Mouse (Mus musculus): ENCODE measurements at regions not wholly inside any gene's neighbourhood (a gene's known extent, or its start where the extent isn't known, plus 50 kb on each side); places are given as distances from the start of the nearest gene placed in this dataset.
"Not testable (repeated sequence)": the region's sequence is repeated elsewhere in the genome, so short reads cannot be mapped to it uniquely, and the experiment has no call there.

DNA sequence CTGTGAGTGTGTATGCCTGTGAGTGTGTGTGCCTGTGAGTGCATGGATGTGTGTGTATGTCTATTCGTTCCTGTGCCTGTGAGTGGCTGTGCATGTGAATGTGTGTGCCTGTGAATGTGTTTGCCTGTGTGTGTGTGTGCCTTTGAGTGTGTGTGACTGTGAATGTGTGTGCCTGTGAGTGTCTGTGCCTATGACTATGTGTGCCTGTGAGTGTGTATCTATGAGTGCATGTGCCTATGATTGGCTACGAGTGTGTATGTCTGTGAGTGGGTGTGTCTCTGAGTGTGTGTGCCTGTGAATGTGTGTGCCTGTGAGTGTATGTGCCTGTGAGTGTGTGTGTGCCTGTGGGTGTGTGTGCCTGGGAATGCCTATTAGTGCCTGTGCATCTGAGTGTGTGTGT, 731.6 kb downstream of the Lrriq3 start:
- Histone ChIP-seq H3K4me1 (no peaks in the 10 kb centered on the region), H3K27ac (no peak overlapping the region), H3K9ac (no peak overlapping the region), H3K4me3 (no peak overlapping the region), H3K4me2 (no peak overlapping the region), H3K36me3 (no peaks in the 10 kb centered on the region), H3K27me3 (no peaks in the 10 kb centered on the region), H3K9me3 (no peaks in the 10 kb centered on the region)
- WGBS = 86% methylated on average over 2 of the region's 2 CpGs
- ATAC-seq (ENCODE audit: insufficient number of reproducible peaks, low FRiP score, low TSS enrichment, low read depth) = no peak

DNA sequence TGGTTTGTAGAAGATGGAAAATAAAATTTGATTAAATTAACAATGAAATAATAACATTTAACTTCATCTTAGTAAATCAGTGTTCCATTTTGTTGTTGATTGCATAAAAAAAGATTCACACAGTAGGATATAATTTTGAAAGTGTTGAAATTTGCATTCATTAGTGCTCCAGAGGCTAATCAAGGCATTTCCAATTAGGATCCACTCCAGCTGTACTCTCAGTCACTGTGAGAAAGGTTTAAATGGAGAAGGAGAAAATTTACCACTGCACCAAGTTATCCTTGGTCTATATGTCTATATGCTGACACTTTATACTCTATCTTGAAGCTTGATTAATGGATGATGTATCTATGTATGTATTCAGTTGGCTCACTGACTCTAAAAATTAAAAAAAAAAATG, 695.3 kb upstream of the Negr1 start:
- H3K27ac ChIP-seq = no peak overlapping the region
- no peaks in the 10 kb centered on the region for H3K4me1 ChIP-seq
- no peaks in the 10 kb centered on the region for H3K36me3 ChIP-seq
- ATAC-seq (ENCODE audit: insufficient number of reproducible peaks, low FRiP score, low TSS enrichment, low read depth) = no peak
- no peaks in the 10 kb centered on the region for H3K9me3 ChIP-seq
- no peak overlapping the region for H3K4me3 ChIP-seq
- H3K9ac ChIP-seq = no peak overlapping the region
- no peak overlapping the region for H3K4me2 ChIP-seq
- no peaks in the 10 kb centered on the region for H3K27me3 ChIP-seq

DNA sequence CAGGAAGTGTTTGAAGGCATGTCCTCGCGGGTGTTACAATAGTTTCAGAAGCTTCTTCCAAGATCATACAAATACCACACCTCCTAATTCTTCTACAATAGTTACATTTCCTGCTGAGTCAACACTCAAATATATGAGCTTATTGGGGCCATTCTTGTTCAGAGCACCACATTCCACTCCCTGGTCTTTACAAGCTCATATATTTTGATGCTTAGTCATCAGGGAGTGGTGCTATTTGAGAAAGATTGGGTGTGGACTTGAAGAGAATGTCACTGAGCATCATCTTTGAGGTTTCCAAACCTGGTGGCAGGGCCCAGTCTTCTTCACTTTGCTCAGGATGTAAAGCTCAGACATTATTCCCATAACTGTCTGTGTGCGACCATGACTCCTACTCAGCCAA, 685.9 kb upstream of the Negr1 start:
- Histone ChIP-seq H3K4me3 (no peak overlapping the region), H3K9ac (no peak overlapping the region), H3K4me1 (no peaks in the 10 kb centered on the region), H3K36me3 (no peaks in the 10 kb centered on the region), H3K27ac (no peak overlapping the region), H3K9me3 (no peaks in the 10 kb centered on the region), H3K4me2 (no peak overlapping the region), H3K27me3 (no peaks in the 10 kb centered on the region)
- WGBS = 77% methylated on average over 3 of the region's 3 CpGs
- ATAC-seq (ENCODE audit: insufficient number of reproducible peaks, low FRiP score, low TSS enrichment, low read depth) = no peak

DNA sequence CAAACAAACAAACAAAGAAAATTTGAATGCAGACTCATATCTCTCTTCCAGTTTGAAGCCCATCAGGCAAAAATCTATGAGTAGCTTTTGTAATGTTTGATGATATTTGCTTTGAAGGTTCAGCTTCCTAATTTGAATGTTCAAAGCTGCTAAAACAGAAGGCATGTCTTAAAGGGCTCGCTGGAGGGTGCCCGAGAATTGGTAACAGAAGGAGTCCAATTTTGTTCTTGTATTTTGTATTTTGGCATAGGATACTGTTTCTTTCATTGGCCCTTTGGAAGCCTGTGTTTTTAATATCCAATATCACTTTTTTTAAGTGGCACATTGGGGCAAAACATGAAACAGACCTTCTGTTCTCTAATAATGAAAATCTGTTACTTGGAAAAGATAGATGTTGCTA, 683.2 kb upstream of the Negr1 start:
- Histone ChIP-seq H3K4me2 (no peak overlapping the region), H3K4me3 (no peak overlapping the region), H3K9me3 (no peaks in the 10 kb centered on the region), H3K27me3 (no peaks in the 10 kb centered on the region), H3K4me1 (no peaks in the 10 kb centered on the region), H3K36me3 (no peaks in the 10 kb centered on the region), H3K27ac (no peak overlapping the region), H3K9ac (no peak overlapping the region)
- no peak for ATAC-seq (ENCODE audit: insufficient number of reproducible peaks, low FRiP score, low TSS enrichment, low read depth)
- WGBS = 41% methylated on average over 2 of the region's 2 CpGs

- no peak for ATAC-seq (ENCODE audit: insufficient number of reproducible peaks, low FRiP score, low TSS enrichment, low read depth)
- H3K9ac ChIP-seq = no peak overlapping the region
These were observed 680.9 kb upstream of the Negr1 start for GRCm38 (mm10) chr3:155880722-155881121.

DNA sequence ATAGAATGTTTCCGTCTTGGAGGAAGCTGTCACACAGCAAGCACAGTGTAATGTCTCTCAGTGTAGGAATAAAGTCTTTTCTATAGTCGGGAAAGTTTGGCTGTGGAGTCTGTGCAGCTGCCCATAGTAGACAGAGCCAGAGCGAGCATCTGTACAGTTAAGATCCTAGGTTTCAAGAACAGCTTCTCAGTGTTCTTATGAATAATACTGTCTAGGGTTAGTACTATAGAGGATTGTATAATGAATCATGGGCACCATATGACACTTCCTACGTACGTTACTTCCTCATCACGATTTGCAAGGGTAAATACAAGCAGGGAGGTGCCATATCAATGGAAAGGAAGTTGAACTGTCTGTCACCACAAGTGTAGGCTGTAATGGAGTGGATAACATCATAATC, 645.6 kb upstream of the Negr1 start:
- no peak overlapping the region for H3K27ac ChIP-seq
- no peaks in the 10 kb centered on the region for H3K9me3 ChIP-seq
- H3K36me3 ChIP-seq = no peaks in the 10 kb centered on the region
- H3K4me1 ChIP-seq = no peaks in the 10 kb centered on the region
- no peak overlapping the region for H3K4me2 ChIP-seq
- H3K4me3 ChIP-seq = no peak overlapping the region
- whole genome bisulfite sequencing = 82% methylated on average over 6 of the region's 6 CpGs
- no peak overlapping the region for H3K9ac ChIP-seq
- ATAC-seq (ENCODE audit: insufficient number of reproducible peaks, low FRiP score, low TSS enrichment, low read depth) = no peak
- H3K27me3 ChIP-seq = no peaks in the 10 kb centered on the region

More at GRCm38 (mm10) chr3:155880722-155881121, 680.9 kb upstream of the Negr1 start:
- Histone ChIP-seq H3K4me2 (no peak overlapping the region), H3K4me3 (no peak overlapping the region), H3K27me3 (no peaks in the 10 kb centered on the region), H3K36me3 (no peaks in the 10 kb centered on the region), H3K4me1 (no peaks in the 10 kb centered on the region), H3K27ac (no peak overlapping the region), H3K9me3 (no peaks in the 10 kb centered on the region)
- WGBS = 25% methylated on average over 4 of the region's 4 CpGs

- Histone ChIP-seq H3K4me3 (no peak overlapping the region), H3K9ac (no peak overlapping the region), H3K9me3 (no peaks in the 10 kb centered on the region), H3K4me2 (no peak overlapping the region), H3K27me3 (no peaks in the 10 kb centered on the region), H3K27ac (no peak overlapping the region), H3K4me1 (no peaks in the 10 kb centered on the region), H3K36me3 (no peaks in the 10 kb centered on the region)
- no peak for ATAC-seq (ENCODE audit: insufficient number of reproducible peaks, low FRiP score, low TSS enrichment, low read depth)
- 36% methylated on average over 2 of the region's 2 CpGs for WGBS
These were observed 618.7 kb upstream of the Negr1 start for GRCm38 (mm10) chr3:155942896-155943295.

- Histone ChIP-seq H3K36me3 (no peaks in the 10 kb centered on the region), H3K4me3 (no peak overlapping the region), H3K27me3 (no peaks in the 10 kb centered on the region), H3K9ac (no peak overlapping the region), H3K27ac (no peak overlapping the region), H3K4me1 (no peaks in the 10 kb centered on the region), H3K4me2 (no peak overlapping the region), H3K9me3 (no peaks in the 10 kb centered on the region)
- no peak for ATAC-seq (ENCODE audit: insufficient number of reproducible peaks, low FRiP score, low TSS enrichment, low read depth)
- WGBS = 59% methylated on average over 2 of the region's 2 CpGs
These were observed 617.4 kb upstream of the Negr1 start for GRCm38 (mm10) chr3:155944042-155944735.

GRCm38 (mm10) chr3:155945188-155945587, 616.4 kb upstream of the Negr1 start:
- Histone ChIP-seq H3K9me3 (no peaks in the 10 kb centered on the region), H3K36me3 (no peaks in the 10 kb centered on the region), H3K4me3 (no peak overlapping the region), H3K4me2 (no peak overlapping the region), H3K9ac (no peak overlapping the region), H3K27ac (no peak overlapping the region), H3K4me1 (no peaks in the 10 kb centered on the region), H3K27me3 (no peaks in the 10 kb centered on the region)
- no peak for ATAC-seq (ENCODE audit: insufficient number of reproducible peaks, low FRiP score, low TSS enrichment, low read depth)
- 97% methylated on average over 2 of the region's 2 CpGs for WGBS

- not testable (repeated sequence) for H3K4me1 ChIP-seq; ATAC-seq (ENCODE audit: insufficient number of reproducible peaks, low FRiP score, low TSS enrichment, low read depth); H3K27ac ChIP-seq
These were observed 599.1 kb upstream of the Negr1 start for GRCm38 (mm10) chr3:155962496-155962895.

DNA sequence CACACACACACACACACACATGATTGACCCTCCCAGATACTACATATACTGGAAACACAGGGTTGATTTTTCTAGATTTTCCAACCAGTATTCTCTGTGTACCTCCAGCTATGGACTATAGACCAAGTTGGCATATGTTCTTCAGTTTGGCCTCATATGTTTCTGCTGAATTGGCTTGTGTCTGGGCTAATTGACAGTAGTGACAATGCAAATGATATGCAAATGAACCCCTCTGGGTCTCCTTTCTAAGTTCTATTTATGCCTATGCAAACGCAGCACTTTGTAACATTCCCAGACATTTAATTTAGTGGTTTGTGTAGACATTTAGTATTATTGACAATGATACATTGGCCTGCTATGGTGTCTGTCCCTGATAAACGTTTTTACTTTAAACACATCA, 582.0 kb upstream of the Negr1 start:
- WGBS = 59% methylated on average over 2 of the region's 2 CpGs

More at GRCm38 (mm10) chr3:155962496-155962895, 599.1 kb upstream of the Negr1 start:
- WGBS = 42% methylated on average over 2 of the region's 2 CpGs
- H3K36me3 ChIP-seq, H3K9ac ChIP-seq, H3K27me3 ChIP-seq, H3K9me3 ChIP-seq, H3K4me3 ChIP-seq, H3K4me2 ChIP-seq: not testable (repeated sequence)

GRCm38 (mm10) chr3:155994044-155994443, 567.5 kb upstream of the Negr1 start:
- H3K27me3 ChIP-seq = no peaks in the 10 kb centered on the region
- no peaks in the 10 kb centered on the region for H3K4me1 ChIP-seq
- WGBS = 26% methylated on average over 2 of the region's 2 CpGs
- no peak for ATAC-seq (ENCODE audit: insufficient number of reproducible peaks, low FRiP score, low TSS enrichment, low read depth)
- no peak overlapping the region for H3K9ac ChIP-seq
- no peak overlapping the region for H3K27ac ChIP-seq
- H3K36me3 ChIP-seq = no peaks in the 10 kb centered on the region
- no peak overlapping the region for H3K4me2 ChIP-seq
- H3K4me3 ChIP-seq = no peak overlapping the region
- H3K9me3 ChIP-seq = no peaks in the 10 kb centered on the region

More for the DNA sequence above, 582.0 kb upstream of the Negr1 start:
- no peak overlapping the region for H3K4me3 ChIP-seq
- no peaks in the 10 kb centered on the region for H3K4me1 ChIP-seq
- H3K27ac ChIP-seq = no peak overlapping the region
- H3K4me2 ChIP-seq = no peak overlapping the region
- ATAC-seq (ENCODE audit: insufficient number of reproducible peaks, low FRiP score, low TSS enrichment, low read depth) = no peak
- H3K9me3 ChIP-seq = no peaks in the 10 kb centered on the region
- no peak overlapping the region for H3K9ac ChIP-seq
- H3K36me3 ChIP-seq = no peaks in the 10 kb centered on the region
- no peaks in the 10 kb centered on the region for H3K27me3 ChIP-seq

- H3K27ac ChIP-seq = no peak overlapping the region
- H3K27me3 ChIP-seq = no peaks in the 10 kb centered on the region
- no peak overlapping the region for H3K9ac ChIP-seq
- H3K36me3 ChIP-seq = no peaks in the 10 kb centered on the region
- no peaks in the 10 kb centered on the region for H3K9me3 ChIP-seq
- no peaks in the 10 kb centered on the region for H3K4me1 ChIP-seq
- no peak overlapping the region for H3K4me3 ChIP-seq
- H3K4me2 ChIP-seq = no peak overlapping the region
- WGBS = 63% methylated on average over 7 of the region's 7 CpGs
- no peak for ATAC-seq (ENCODE audit: insufficient number of reproducible peaks, low FRiP score, low TSS enrichment, low read depth)
These were observed 543.8 kb upstream of the Negr1 start for GRCm38 (mm10) chr3:156017676-156018230.
